Mouse (Mus musculus) intestine, embryonic 15.5 days (tissue): ENCODE measurements around the gene Slc38a3. TPM values are rescaled to one million over a fixed set of nuclear protein-coding genes. Genes with fewer than 3 reads are reported as not detected.
"Not testable (repeated sequence)": the region's sequence is repeated elsewhere in the genome, so short reads cannot be mapped to it uniquely, and the experiment has no call there.

Experiments used
- ATAC-seq: fragments of 200-750 bp; cut with Nextera tagmentation; 2 replicates; pipeline ENCODE4 v1.8.0; 2017; ENCODE audit warnings: moderate TSS enrichment, moderate library complexity
- H3K27ac ChIP-seq: fragments of 300-500 bp; sonication (generic); 2 replicates; pipeline ENCODE4 v1.5.1; 2015; ENCODE audit warnings: mild to moderate bottlenecking, inconsistent platforms
- H3K27me3 ChIP-seq: fragments of 300-500 bp; sonication (generic); replicated peaks from 2 replicates; pipeline ENCODE4 v1.6.1; 2015; ENCODE audit warnings: inconsistent platforms
- H3K36me3 ChIP-seq: fragments of 300-500 bp; sonication (generic); 2 replicates; pipeline ENCODE4 v1.6.1; 2015; ENCODE audit warnings: inconsistent platforms
- H3K4me1 ChIP-seq: fragments of 300-500 bp; sonication (generic); replicated peaks from 2 replicates; pipeline ENCODE4 v1.6.1; 2015; ENCODE audit warnings: inconsistent platforms
- H3K4me2 ChIP-seq: fragments of 300-500 bp; sonication (generic); replicated peaks from 2 replicates; pipeline ENCODE4 v1.6.1; 2015; ENCODE audit warnings: mild to moderate bottlenecking, inconsistent platforms
- H3K4me3 ChIP-seq: fragments of 300-500 bp; sonication (generic); replicated peaks from 2 replicates; pipeline ENCODE4 v1.5.1; 2015; ENCODE audit warnings: inconsistent platforms
- H3K9ac ChIP-seq: fragments of 300-500 bp; sonication (generic); 2 replicates; pipeline ENCODE4 v1.6.1; 2015; ENCODE audit warnings: inconsistent platforms
- H3K9me3 ChIP-seq: fragments of 300-500 bp; sonication (generic); 2 replicates; pipeline ENCODE4 v1.6.1; 2016; ENCODE audit warnings: inconsistent platforms
- WGBS: fragments of 180-500 bp; shearing (Covaris S2); methylation state at CpG from one replicate; pipeline ENCODE4 v1.1.7; 2015; 5-methylcytosine and 5-hydroxymethylcytosine counted together
- polyA plus RNA-seq: library from polyadenylated mRNA; unstranded; fragments of >200 nt; fragmentation: Nextera tagmentation; extraction: Ambion mirVana; gene quantifications from 2 replicates; pipeline ENCODE4 v1.2.1, GENCODE M21; 2015

The Slc38a3 gene
- polyA plus RNA-seq, 1 experiment from 2014 or later: 8.4 TPM

- H3K4me1 ChIP-seq: peaks cover 31% of the 10 kb centered on the region
- no peaks in the 10 kb centered on the region for H3K9me3 ChIP-seq
- 68% methylated on average over 5 of the region's 5 CpGs for WGBS
- no peak overlapping the region for H3K9ac ChIP-seq
- no peak overlapping the region for H3K4me3 ChIP-seq
- peaks cover 17% of the 10 kb centered on the region for H3K36me3 ChIP-seq
- H3K27me3 ChIP-seq: no peaks in the 10 kb centered on the region
- ATAC-seq: no peak
- H3K4me2 ChIP-seq: no peak overlapping the region
- no peak overlapping the region for H3K27ac ChIP-seq
Observed at GRCm38 (mm10) chr9:107692785-107693184, 23.5 kb upstream of the Slc38a3 start.

GRCm38 (mm10) chr9:107690391-107690790 lies 21.1 kb upstream of the Slc38a3 start:
- Histone ChIP-seq H3K9me3 (no peaks in the 10 kb centered on the region), H3K4me2 (no peak overlapping the region), H3K9ac (no peak overlapping the region), H3K4me3 (no peak overlapping the region), H3K27me3 (no peaks in the 10 kb centered on the region), H3K36me3 (peaks cover 23% of the 10 kb centered on the region), H3K4me1 (0 out of 2 replicates have a peak, but pooled peaks cover 10% of the 10 kb centered on the region), H3K27ac (no peak overlapping the region)
- WGBS: 80% methylated on average over 8 of the region's 8 CpGs
- no peak for ATAC-seq

GRCm38 (mm10) chr9:107688939-107689338 lies 19.6 kb upstream of the Slc38a3 start:
- H3K9ac ChIP-seq: no peak overlapping the region
- H3K27ac ChIP-seq: no peak overlapping the region
- no peak overlapping the region for H3K4me3 ChIP-seq
- no peak overlapping the region for H3K4me2 ChIP-seq
- H3K36me3 ChIP-seq: peaks cover 29% of the 10 kb centered on the region
- 0 out of 2 replicates have a peak, but pooled peaks cover 5% of the 10 kb centered on the region for H3K4me1 ChIP-seq
- no peaks in the 10 kb centered on the region for H3K9me3 ChIP-seq
- no peaks in the 10 kb centered on the region for H3K27me3 ChIP-seq
- WGBS: 71% methylated on average over 7 of the region's 7 CpGs
- ATAC-seq: no peak

GRCm38 (mm10) chr9:107688415-107688814 lies 19.1 kb upstream of the Slc38a3 start:
- Histone ChIP-seq H3K9me3 (no peaks in the 10 kb centered on the region), H3K4me3 (no peak overlapping the region), H3K4me2 (no peak overlapping the region), H3K4me1 (0 out of 2 replicates have a peak, but pooled peaks cover 5% of the 10 kb centered on the region), H3K9ac (no peak overlapping the region), H3K27ac (no peak overlapping the region), H3K27me3 (no peaks in the 10 kb centered on the region), H3K36me3 (peaks cover 29% of the 10 kb centered on the region)
- 95% methylated on average over 5 of the region's 5 CpGs for WGBS
- ATAC-seq: no peak

GRCm38 (mm10) chr9:107685231-107685981 lies 16.1 kb upstream of the Slc38a3 start:
- no peak overlapping the region for H3K4me2 ChIP-seq
- ATAC-seq: peak; percentile 67; the same call in 1 of the 2 replicates
- H3K9me3 ChIP-seq: no peaks in the 10 kb centered on the region
- H3K27me3 ChIP-seq: no peaks in the 10 kb centered on the region
- H3K4me1 ChIP-seq: no peaks in the 10 kb centered on the region
- no peak overlapping the region for H3K4me3 ChIP-seq
- H3K9ac ChIP-seq: no peak overlapping the region
- no peak overlapping the region for H3K27ac ChIP-seq
- H3K36me3 ChIP-seq: peaks cover 15% of the 10 kb centered on the region
- 32% methylated on average over 17 of the region's 17 CpGs for WGBS

- Histone ChIP-seq H3K4me3 (no peak overlapping the region), H3K9ac (no peak overlapping the region), H3K36me3 (peaks cover 9% of the 10 kb centered on the region), H3K27ac (no peak overlapping the region), H3K9me3 (no peaks in the 10 kb centered on the region), H3K27me3 (peaks cover 3% of the 10 kb centered on the region), H3K4me1 (no peaks in the 10 kb centered on the region), H3K4me2 (no peak overlapping the region)
- no peak for ATAC-seq
- 79% methylated on average over 20 of the region's 20 CpGs for WGBS
Observed at GRCm38 (mm10) chr9:107682405-107682804, 13.1 kb upstream of the Slc38a3 start.

GRCm38 (mm10) chr9:107679501-107679900 lies 10.2 kb upstream of the Slc38a3 start, which contains the start of gene Gnat1:
TSS of gene Gnat1 (minus strand) at chr9:107679712.
- no peak within 1 kb of the TSS for H3K4me2 ChIP-seq
- ATAC-seq: no peak
- 30% methylated on average over 5 of the region's 5 CpGs for WGBS
- H3K27ac ChIP-seq: no peak within 1 kb of the TSS
- peaks cover 30% of the 10 kb centered on the region for H3K27me3 ChIP-seq
- H3K4me1 ChIP-seq: peaks cover 12% of the 10 kb centered on the region
- peaks cover 6% of the 10 kb centered on the region; the same call in 1 of the 2 replicates for H3K36me3 ChIP-seq
- H3K9ac ChIP-seq: no peak within 1 kb of the TSS
- no peak within 1 kb of the TSS for H3K4me3 ChIP-seq
- H3K9me3 ChIP-seq: no peaks in the 10 kb centered on the region

GRCm38 (mm10) chr9:107678861-107679260 lies 9.5 kb upstream of the Slc38a3 start:
- H3K27ac ChIP-seq: no peak overlapping the region
- no peak overlapping the region for H3K4me2 ChIP-seq
- peaks cover 12% of the 10 kb centered on the region for H3K4me1 ChIP-seq
- H3K4me3 ChIP-seq: no peak overlapping the region
- no peaks in the 10 kb centered on the region for H3K36me3 ChIP-seq
- H3K9me3 ChIP-seq: no peaks in the 10 kb centered on the region
- 92% methylated on average over 2 of the region's 2 CpGs for WGBS
- no peak for ATAC-seq
- no peak overlapping the region for H3K9ac ChIP-seq
- H3K27me3 ChIP-seq: peaks cover 32% of the 10 kb centered on the region

GRCm38 (mm10) chr9:107677819-107678526 lies 8.6 kb upstream of the Slc38a3 start:
- ATAC-seq, H3K9me3 ChIP-seq, H3K36me3 ChIP-seq, H3K9ac ChIP-seq, H3K4me3 ChIP-seq, H3K4me2 ChIP-seq, H3K27ac ChIP-seq: not testable (repeated sequence)
- Histone ChIP-seq H3K27me3 (peaks cover 32% of the 10 kb centered on the region), H3K4me1 (peaks cover 12% of the 10 kb centered on the region)
- 41% methylated on average over 14 of the region's 14 CpGs for WGBS

GRCm38 (mm10) chr9:107677091-107677784 lies 7.9 kb upstream of the Slc38a3 start:
- H3K36me3 ChIP-seq: no peaks in the 10 kb centered on the region
- H3K9ac ChIP-seq: no peak overlapping the region
- peaks cover 32% of the 10 kb centered on the region for H3K27me3 ChIP-seq
- WGBS: 20% methylated on average over 17 of the region's 17 CpGs
- H3K4me2 ChIP-seq: no peak overlapping the region
- no peak for ATAC-seq
- H3K4me3 ChIP-seq: no peak overlapping the region
- no peaks in the 10 kb centered on the region for H3K9me3 ChIP-seq
- H3K4me1 ChIP-seq: peaks cover 12% of the 10 kb centered on the region
- H3K27ac ChIP-seq: no peak overlapping the region

GRCm38 (mm10) chr9:107676302-107676701 lies 7.0 kb upstream of the Slc38a3 start:
- H3K4me1 ChIP-seq: peaks cover 12% of the 10 kb centered on the region
- H3K9ac ChIP-seq: peak overlapping the region; percentile 29; the same call in 1 of the 2 replicates
- peaks cover 32% of the 10 kb centered on the region for H3K27me3 ChIP-seq
- H3K36me3 ChIP-seq: no peaks in the 10 kb centered on the region
- peak overlapping the region; percentile 75 for H3K4me2 ChIP-seq
- 3% methylated on average over 25 of the region's 25 CpGs for WGBS
- ATAC-seq: peak; percentile 40
- peak overlapping the region; percentile 31 for H3K4me3 ChIP-seq
- no peaks in the 10 kb centered on the region for H3K9me3 ChIP-seq
- no peak overlapping the region for H3K27ac ChIP-seq

- H3K4me3 ChIP-seq: peak overlapping the region; percentile 31
- no peak overlapping the region for H3K27ac ChIP-seq
- peak; percentile 79 for ATAC-seq
- no peaks in the 10 kb centered on the region for H3K36me3 ChIP-seq
- peak overlapping the region; percentile 75 for H3K4me2 ChIP-seq
- WGBS: 1% methylated on average over 39 of the region's 39 CpGs
- peaks cover 12% of the 10 kb centered on the region for H3K4me1 ChIP-seq
- peaks cover 32% of the 10 kb centered on the region for H3K27me3 ChIP-seq
- H3K9me3 ChIP-seq: no peaks in the 10 kb centered on the region
- peak overlapping the region; percentile 29; the same call in 1 of the 2 replicates for H3K9ac ChIP-seq
Observed at GRCm38 (mm10) chr9:107675671-107676301, 6.5 kb upstream of the Slc38a3 start.
